Mouse (Mus musculus): ENCODE data around the gene Odf3l2. TPM values are rescaled to one million over a fixed set of nuclear protein-coding genes. Genes with fewer than 3 reads are reported as not detected.

The Odf3l2 gene
- polyA plus RNA-seq, 1 experiment from 2014 or later: 0.17 TPM

DNA sequence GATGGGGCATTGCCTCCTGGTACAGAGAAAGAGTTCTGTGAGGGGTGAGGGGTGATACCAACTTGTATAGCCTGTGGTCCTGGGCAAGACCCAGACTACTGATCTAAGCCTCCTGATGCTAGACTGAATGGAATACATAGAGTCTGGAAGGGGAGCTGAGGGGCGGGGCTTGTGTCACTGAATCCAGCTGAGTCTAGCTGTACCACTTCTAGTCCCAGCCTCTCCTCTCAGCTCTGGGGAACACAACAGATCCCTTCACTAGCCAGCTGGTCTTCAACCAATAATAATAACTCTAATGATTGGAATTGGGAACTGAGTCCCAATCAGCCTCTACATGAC is 31.3 kb downstream of the Odf3l2 start:
- ATAC-seq (ENCODE audit: low FRiP score): no peak
- H3K27ac ChIP-seq (replicated peaks): 0 out of 2 replicates have a peak overlapping the region, but pooled peaks have one; percentile 23
- no peaks in the 10 kb centered on the region for H3K9me3 ChIP-seq (replicated peaks)
- peaks cover 34% of the 10 kb centered on the region for H3K4me1 ChIP-seq
- WGBS: 77% methylated on average over 1 of the region's 1 CpGs
- peak overlapping the region; percentile 90 for H3K4me2 ChIP-seq
- H3K36me3 ChIP-seq: peaks cover 2% of the 10 kb centered on the region; the same call in 1 of the 2 replicates
- peak overlapping the region; percentile 55 for H3K4me3 ChIP-seq (replicated peaks)
- H3K27me3 ChIP-seq (replicated peaks): peaks cover 19% of the 10 kb centered on the region
- peak overlapping the region; percentile 59; the same call in 1 of the 2 replicates for H3K9ac ChIP-seq (replicated peaks)

DNA sequence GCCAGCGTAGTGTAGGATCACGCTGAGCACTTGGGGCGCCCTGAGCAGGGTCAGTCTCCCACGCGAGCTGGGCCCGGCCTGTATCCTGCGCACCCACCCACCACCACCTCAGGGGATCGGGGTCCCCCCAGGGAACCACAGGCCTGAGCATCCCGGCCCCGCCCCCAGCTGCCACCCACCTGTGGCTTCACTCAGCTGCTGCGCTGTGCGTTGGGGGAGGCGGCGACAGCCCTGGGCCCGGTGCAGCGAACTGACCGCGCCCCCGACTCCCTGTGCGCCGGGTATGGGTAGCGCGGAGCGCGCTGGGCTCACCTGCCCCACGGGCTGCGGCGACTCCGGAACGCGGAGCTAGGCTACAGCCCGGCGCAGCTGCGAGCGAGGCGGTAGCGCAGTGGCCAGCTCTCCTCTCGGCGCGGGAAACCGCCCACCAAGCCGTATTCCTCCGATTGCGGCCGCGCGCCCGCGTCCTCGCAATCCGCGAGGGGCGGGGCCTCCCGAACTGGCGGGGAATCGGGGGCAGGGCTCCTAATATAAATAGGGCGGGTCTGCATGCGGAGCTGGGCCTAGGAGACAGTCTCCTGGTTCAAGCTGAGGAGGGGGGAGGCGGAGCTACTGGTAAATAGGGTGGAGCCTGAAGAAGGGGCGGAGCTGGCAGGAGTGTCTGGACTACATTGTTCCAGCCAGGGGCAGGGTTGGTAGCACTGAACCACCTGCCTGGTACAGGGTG is 31.8 kb downstream of the Odf3l2 start, which contains the start of gene C2cd4c:
Gene C2cd4c, minus strand, starts transcription at position 448 of the 727 bp plus-strand sequence.
- Histone ChIP-seq H3K27me3 (replicated peaks) (peaks cover 19% of the 10 kb centered on the region), H3K4me2 (peak within 1 kb of the TSS; percentile 90), H3K9ac (replicated peaks) (peak within 1 kb of the TSS; percentile 59), H3K4me1 (peaks cover 35% of the 10 kb centered on the region), H3K36me3 (no peaks in the 10 kb centered on the region; the same call in 1 of the 2 replicates), H3K9me3 (replicated peaks) (no peaks in the 10 kb centered on the region), H3K4me3 (replicated peaks) (peak within 1 kb of the TSS; percentile 55), H3K27ac (replicated peaks) (0 out of 2 replicates have a peak within 1 kb of the TSS, but pooled peaks have one; percentile 23)
- ATAC-seq (ENCODE audit: low FRiP score): peak; percentile 92
- WGBS: 1% methylated on average over 58 of the region's 60 CpGs

GRCm38 (mm10) chr10:79612192-79613135 is 33.1 kb downstream of the Odf3l2 start:
- no peaks in the 10 kb centered on the region for H3K9me3 ChIP-seq (replicated peaks)
- no peak overlapping the region for H3K27ac ChIP-seq (replicated peaks)
- peaks cover 35% of the 10 kb centered on the region for H3K4me1 ChIP-seq
- H3K36me3 ChIP-seq: no peaks in the 10 kb centered on the region
- peak overlapping the region; percentile 23; the same call in 1 of the 2 replicates for H3K9ac ChIP-seq (replicated peaks)
- peak overlapping the region; percentile 55 for H3K4me3 ChIP-seq (replicated peaks)
- 9% methylated on average over 51 of the region's 51 CpGs for WGBS
- H3K27me3 ChIP-seq (replicated peaks): peaks cover 19% of the 10 kb centered on the region
- ATAC-seq (ENCODE audit: low FRiP score): no peak
- peak overlapping the region; percentile 90 for H3K4me2 ChIP-seq

DNA sequence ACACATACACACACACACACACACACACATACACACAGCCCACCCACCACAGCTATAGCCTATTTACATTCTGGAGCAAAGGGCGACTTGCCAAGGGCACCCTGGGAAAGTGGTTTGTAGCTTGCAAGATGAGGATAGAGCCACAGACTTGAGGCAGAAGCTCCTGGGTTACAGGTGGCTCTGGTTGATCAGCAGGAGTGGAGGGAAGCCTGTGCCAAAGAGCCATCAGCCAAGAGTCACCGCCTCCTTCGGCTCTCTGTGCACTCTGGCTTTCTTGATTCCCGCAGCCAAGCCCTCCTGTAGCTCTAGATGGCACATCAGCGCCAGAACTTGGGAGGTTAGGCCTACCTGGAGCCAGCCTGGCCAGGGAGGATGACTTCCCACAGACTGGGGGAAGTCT is 34.2 kb downstream of the Odf3l2 start:
- H3K27ac ChIP-seq (replicated peaks): no peak overlapping the region
- H3K4me1 ChIP-seq: peaks cover 35% of the 10 kb centered on the region
- no peak overlapping the region for H3K9ac ChIP-seq (replicated peaks)
- H3K36me3 ChIP-seq: no peaks in the 10 kb centered on the region
- H3K4me2 ChIP-seq: no peak overlapping the region
- peaks cover 19% of the 10 kb centered on the region for H3K27me3 ChIP-seq (replicated peaks)
- 19% methylated on average over 5 of the region's 5 CpGs for WGBS
- no peak overlapping the region for H3K4me3 ChIP-seq (replicated peaks)
- no peaks in the 10 kb centered on the region for H3K9me3 ChIP-seq (replicated peaks)
- ATAC-seq (ENCODE audit: low FRiP score): no peak

DNA sequence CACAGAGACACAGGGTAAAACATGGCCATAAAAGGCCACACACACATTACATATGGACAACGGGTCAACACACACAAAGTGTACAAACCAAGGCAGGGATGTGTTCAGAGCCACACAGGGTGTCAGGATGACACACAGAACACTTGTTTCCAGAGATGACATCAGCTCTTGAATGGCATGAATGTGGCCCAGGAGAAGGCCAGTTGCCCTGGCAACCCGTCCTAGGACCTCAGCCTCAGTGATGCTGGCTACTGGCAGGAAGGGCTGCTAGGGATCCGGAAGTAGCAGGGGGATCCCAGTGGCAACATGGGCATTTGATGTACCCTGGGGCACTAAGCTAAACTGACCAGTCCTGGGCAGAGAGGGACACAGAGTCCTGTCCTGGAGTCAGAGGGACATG is 36.3 kb downstream of the Odf3l2 start:
- Histone ChIP-seq H3K27me3 (replicated peaks) (peaks cover 19% of the 10 kb centered on the region), H3K4me3 (replicated peaks) (no peak overlapping the region), H3K9me3 (replicated peaks) (no peaks in the 10 kb centered on the region), H3K27ac (replicated peaks) (no peak overlapping the region), H3K9ac (replicated peaks) (no peak overlapping the region), H3K4me1 (peaks cover 34% of the 10 kb centered on the region), H3K36me3 (no peaks in the 10 kb centered on the region), H3K4me2 (no peak overlapping the region)
- no peak for ATAC-seq (ENCODE audit: low FRiP score)
- WGBS: 80% methylated on average over 3 of the region's 3 CpGs

- 33% methylated on average over 2 of the region's 2 CpGs for WGBS
- H3K4me3 ChIP-seq (replicated peaks): no peak overlapping the region
- H3K27me3 ChIP-seq (replicated peaks): peaks cover 11% of the 10 kb centered on the region
- no peaks in the 10 kb centered on the region for H3K36me3 ChIP-seq
- H3K4me2 ChIP-seq: no peak overlapping the region
- peaks cover 22% of the 10 kb centered on the region for H3K4me1 ChIP-seq
- no peak overlapping the region for H3K27ac ChIP-seq (replicated peaks)
- no peaks in the 10 kb centered on the region for H3K9me3 ChIP-seq (replicated peaks)
- no peak for ATAC-seq (ENCODE audit: low FRiP score)
- no peak overlapping the region for H3K9ac ChIP-seq (replicated peaks)
These were observed 37.6 kb downstream of the Odf3l2 start for GRCm38 (mm10) chr10:79607892-79608291.

DNA sequence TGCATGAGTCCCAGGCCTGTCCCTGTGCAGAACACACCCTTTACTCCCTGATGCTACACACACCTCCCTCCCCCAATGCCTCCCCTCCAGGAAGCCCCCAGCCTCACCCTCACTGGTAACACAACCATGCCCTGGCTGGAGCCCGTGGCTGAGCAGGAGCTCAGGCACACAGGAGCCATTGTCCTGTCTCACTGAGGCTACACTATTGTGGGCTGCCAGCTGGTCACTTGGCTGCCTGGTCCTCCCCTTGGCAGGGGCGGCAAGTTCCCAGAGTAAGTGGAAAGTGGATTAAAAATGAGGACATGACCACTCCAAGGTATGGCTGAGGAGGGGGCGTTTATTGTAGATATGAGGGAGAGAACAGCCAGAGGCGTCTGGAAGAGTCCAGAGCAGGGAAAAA is 39.0 kb downstream of the Odf3l2 start:
- H3K9ac ChIP-seq (replicated peaks): no peak overlapping the region
- H3K36me3 ChIP-seq: no peaks in the 10 kb centered on the region
- 0 out of 2 replicates have a peak, but pooled peaks have one; percentile 33 for ATAC-seq (ENCODE audit: low FRiP score)
- WGBS: 70% methylated on average over 4 of the region's 4 CpGs
- H3K27me3 ChIP-seq (replicated peaks): no peaks in the 10 kb centered on the region; the same call in 1 of the 2 replicates
- H3K9me3 ChIP-seq (replicated peaks): no peaks in the 10 kb centered on the region
- no peak overlapping the region for H3K27ac ChIP-seq (replicated peaks)
- H3K4me2 ChIP-seq: no peak overlapping the region
- no peak overlapping the region for H3K4me3 ChIP-seq (replicated peaks)
- H3K4me1 ChIP-seq: peaks cover 9% of the 10 kb centered on the region; the same call in 1 of the 2 replicates

- 72% methylated on average over 4 of the region's 4 CpGs for WGBS
- no peak for ATAC-seq (ENCODE audit: low FRiP score)
- Histone ChIP-seq H3K4me2 (no peak overlapping the region), H3K4me3 (replicated peaks) (no peak overlapping the region), H3K9me3 (replicated peaks) (no peaks in the 10 kb centered on the region), H3K36me3 (no peaks in the 10 kb centered on the region), H3K4me1 (0 out of 2 replicates have a peak, but pooled peaks cover 2% of the 10 kb centered on the region), H3K9ac (replicated peaks) (no peak overlapping the region), H3K27ac (replicated peaks) (no peak overlapping the region), H3K27me3 (replicated peaks) (peaks cover 21% of the 10 kb centered on the region; the same call in 1 of the 2 replicates)
These were observed 47.7 kb downstream of the Odf3l2 start for GRCm38 (mm10) chr10:79597936-79598230.

- no peak overlapping the region for H3K9ac ChIP-seq (replicated peaks)
- no peak for ATAC-seq (ENCODE audit: low FRiP score)
These were observed 48.2 kb downstream of the Odf3l2 start for GRCm38 (mm10) chr10:79597051-79597935.

DNA sequence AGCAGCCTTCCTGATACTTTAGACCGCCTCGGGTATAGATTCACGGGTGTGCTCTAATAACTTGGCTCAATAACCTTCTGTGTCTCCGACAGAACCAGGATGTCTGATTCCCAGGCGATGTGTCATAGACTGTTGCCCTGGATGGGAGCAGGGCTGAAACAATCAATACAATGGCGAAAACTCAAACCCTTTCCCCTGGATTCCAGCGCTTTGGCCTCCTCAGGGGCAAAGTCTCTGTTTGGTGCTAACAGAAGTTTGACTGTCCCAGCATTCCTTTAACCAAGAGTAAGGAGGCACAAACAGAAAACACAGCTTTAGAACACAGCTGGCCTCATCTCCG is 50.0 kb downstream of the Odf3l2 start:
- peak overlapping the region; percentile 44; the same call in 1 of the 2 replicates for H3K4me2 ChIP-seq
- H3K9ac ChIP-seq (replicated peaks): no peak overlapping the region
- peaks cover 21% of the 10 kb centered on the region; the same call in 1 of the 2 replicates for H3K27me3 ChIP-seq (replicated peaks)
- no peak overlapping the region for H3K27ac ChIP-seq (replicated peaks)
- 62% methylated on average over 8 of the region's 8 CpGs for WGBS
- no peaks in the 10 kb centered on the region for H3K9me3 ChIP-seq (replicated peaks)
- H3K36me3 ChIP-seq: no peaks in the 10 kb centered on the region
- H3K4me3 ChIP-seq (replicated peaks): no peak overlapping the region
- ATAC-seq (ENCODE audit: low FRiP score): peak; percentile 52
- H3K4me1 ChIP-seq: 0 out of 2 replicates have a peak, but pooled peaks cover 2% of the 10 kb centered on the region

More at GRCm38 (mm10) chr10:79597051-79597935, 48.2 kb downstream of the Odf3l2 start:
- Histone ChIP-seq H3K4me1 (0 out of 2 replicates have a peak, but pooled peaks cover 2% of the 10 kb centered on the region), H3K4me3 (replicated peaks) (no peak overlapping the region), H3K36me3 (no peaks in the 10 kb centered on the region), H3K27ac (replicated peaks) (no peak overlapping the region), H3K27me3 (replicated peaks) (peaks cover 21% of the 10 kb centered on the region; the same call in 1 of the 2 replicates), H3K9me3 (replicated peaks) (no peaks in the 10 kb centered on the region), H3K4me2 (no peak overlapping the region)
- WGBS: 40% methylated on average over 13 of the region's 13 CpGs
